Mouse (Mus musculus) embryo, embryonic 9.5 days (tissue): ENCODE measurements around the gene Olfr142.
"Not testable (repeated sequence)": the region's sequence is repeated elsewhere in the genome, so short reads cannot be mapped to it uniquely, and the experiment has no call there.

Experiments
- DNase-seq: peaks from one replicate; pipeline ENCODE4 v3.0.0-alpha.2; 2017; ENCODE audit errors: extremely low spot score

Gene Olfr142

GRCm38 (mm10) chr2:90257492-90257891 is at the start of gene Olfr142:
Gene Olfr142, minus strand, starts transcription at chr2:90257592.
- no peak for DNase-seq

GRCm38 (mm10) chr2:90292741-90293140 is 35.3 kb upstream of the Olfr142 start, which contains the start of gene Olfr1272:
Gene Olfr1272, minus strand, starts transcription at chr2:90292841.
- DNase-seq: no peak

- DNase-seq: no peak
Observed at GRCm38 (mm10) chr2:90270932-90271331, 13.5 kb upstream of the Olfr142 start, which contains the start of gene Olfr1271. Gene Olfr1271, minus strand, starts transcription at chr2:90271032.

- not testable (repeated sequence) for DNase-seq
Observed at GRCm38 (mm10) chr2:90224393-90224792, 33.0 kb downstream of the Olfr142 start, which contains the start of gene Olfr1506. Gene Olfr1506, minus strand, starts transcription at chr2:90224493.
